Mouse (Mus musculus): ENCODE results near the gene Tmod2. TPM values are rescaled to one million over a fixed set of nuclear protein-coding genes. Genes with fewer than 3 reads are reported as not detected.
"Not testable (repeated sequence)": the region's sequence is repeated elsewhere in the genome, so short reads cannot be mapped to it uniquely, and the experiment has no call there.

Tmod2 gene
- polyA plus RNA-seq, 1 experiment from 2014 or later, result 5.2 TPM

DNA sequence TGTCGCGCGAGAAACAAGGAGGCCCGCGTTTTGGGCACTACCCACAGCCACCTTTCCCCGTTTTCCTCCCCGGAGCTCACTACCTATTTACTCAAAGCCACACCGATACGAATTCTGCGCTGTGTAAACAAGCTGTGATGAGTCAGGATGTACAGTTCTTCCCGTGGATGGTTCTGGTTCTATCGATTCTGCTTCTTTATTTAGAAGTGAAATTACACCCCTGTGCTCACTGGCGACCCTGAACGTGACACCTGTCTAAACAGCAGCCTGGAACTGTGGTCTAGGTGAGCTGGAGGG, 15.1 kb upstream of the Tmod2 start:
- H3K27me3 ChIP-seq, result peaks cover 4% of the 10 kb centered on the region; the same call in 1 of the 2 replicates
- no peak for ATAC-seq (replicated peaks; ENCODE audit: insufficient number of reproducible peaks, insufficient read depth, low FRiP score, low read depth)
- H3K4me2 ChIP-seq, result peak overlapping the region; percentile 84
- peak overlapping the region; percentile 74 for H3K9ac ChIP-seq
- H3K36me3 ChIP-seq, result no peaks in the 10 kb centered on the region
- 0 out of 2 replicates have a peak, but pooled peaks cover 10% of the 10 kb centered on the region for H3K4me1 ChIP-seq (replicated peaks)
- H3K4me3 ChIP-seq, result peak overlapping the region; percentile 69
- no peaks in the 10 kb centered on the region for H3K9me3 ChIP-seq (replicated peaks)
- H3K27ac ChIP-seq, result peak overlapping the region; percentile 73; the same call in 1 of the 2 replicates
- 2% methylated on average over 14 of the region's 14 CpGs for WGBS

DNA sequence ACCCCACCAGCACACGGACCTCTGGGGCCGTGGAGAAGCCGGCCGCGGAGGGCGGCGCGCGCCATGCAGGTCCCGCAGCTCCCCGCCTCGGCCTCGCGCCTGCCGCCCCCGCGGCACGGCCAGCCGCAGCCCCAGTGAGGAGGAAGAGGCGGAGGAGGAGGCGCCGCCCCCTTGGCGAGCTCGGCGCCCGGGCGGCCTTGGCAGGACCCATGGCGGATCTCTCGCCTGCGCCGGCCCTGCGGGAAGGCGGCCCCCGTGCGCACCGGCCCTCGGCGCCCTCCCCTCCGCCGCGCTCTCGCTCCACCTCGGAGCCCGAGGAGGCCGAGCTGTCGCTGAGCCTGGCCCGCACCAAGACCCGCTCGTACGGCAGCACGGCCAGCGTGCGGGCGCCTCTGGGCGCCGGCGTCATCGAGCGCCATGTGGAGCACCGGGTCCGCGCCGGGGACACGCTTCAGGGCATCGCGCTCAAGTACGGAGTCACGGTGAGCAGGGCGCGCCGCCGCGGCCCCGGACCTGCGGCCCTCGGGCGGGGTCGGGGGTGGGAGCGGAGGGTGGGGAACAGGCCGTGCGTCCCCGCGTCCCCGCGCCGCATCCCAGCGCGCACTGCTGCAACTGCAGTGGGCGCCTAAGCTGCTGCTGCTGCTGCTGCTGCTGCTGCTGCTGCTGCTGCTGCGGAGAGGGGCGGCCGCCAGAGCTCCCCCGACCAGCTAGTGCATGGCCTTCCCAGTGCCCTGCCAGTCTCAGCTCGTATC, 14.6 kb upstream of the Tmod2 start, which contains the start of gene Lysmd2:
Gene Lysmd2, plus strand, starts transcription at position 186 of the 752 bp plus-strand sequence.
- Histone ChIP-seq H3K9ac (peak within 1 kb of the TSS; percentile 74), H3K4me2 (peak within 1 kb of the TSS; percentile 84), H3K4me3 (peak within 1 kb of the TSS; percentile 69), H3K9me3 (replicated peaks) (no peaks in the 10 kb centered on the region), H3K4me1 (replicated peaks) (0 out of 2 replicates have a peak, but pooled peaks cover 7% of the 10 kb centered on the region), H3K27ac (peak within 1 kb of the TSS; percentile 73), H3K36me3 (no peaks in the 10 kb centered on the region), H3K27me3 (peaks cover 4% of the 10 kb centered on the region; the same call in 1 of the 2 replicates)
- under 1% methylated on average over 84 of the region's 94 CpGs for WGBS
- ATAC-seq (replicated peaks; ENCODE audit: insufficient number of reproducible peaks, insufficient read depth, low FRiP score, low read depth), result peak; percentile 89

DNA sequence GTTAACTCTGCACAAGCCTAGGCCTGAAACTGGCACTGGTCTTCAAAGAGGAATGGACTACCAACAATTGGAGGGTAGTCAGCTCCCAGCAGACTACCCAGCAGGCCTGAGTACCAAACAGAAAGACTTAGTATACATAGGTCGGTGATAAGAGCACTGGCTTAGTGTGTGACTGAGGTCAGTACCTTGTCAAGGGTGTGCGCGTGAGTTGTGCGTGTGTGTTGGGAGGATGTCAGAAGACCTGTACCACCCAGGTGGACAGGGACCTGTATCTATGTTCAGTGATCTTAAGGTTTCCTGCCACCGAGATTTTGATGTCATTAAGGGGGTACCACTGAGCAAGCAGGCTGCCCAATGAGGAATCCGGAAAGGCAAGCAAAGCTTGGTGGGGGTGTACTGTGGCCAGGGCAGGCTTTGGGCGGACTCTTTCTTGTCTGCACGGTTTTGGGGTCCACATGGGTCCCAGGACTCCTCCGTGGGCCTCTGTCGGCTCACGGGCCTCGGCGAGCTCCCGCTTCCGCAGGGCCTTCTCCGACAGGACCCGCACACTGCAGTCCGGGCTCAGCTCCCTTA, 13.9 kb upstream of the Tmod2 start:
- H3K4me3 ChIP-seq, result peak overlapping the region; percentile 69
- ATAC-seq (replicated peaks; ENCODE audit: insufficient number of reproducible peaks, insufficient read depth, low FRiP score, low read depth), result peak; percentile 57
- peak overlapping the region; percentile 84 for H3K4me2 ChIP-seq
- H3K27me3 ChIP-seq, result peaks cover 4% of the 10 kb centered on the region; the same call in 1 of the 2 replicates
- no peaks in the 10 kb centered on the region for H3K36me3 ChIP-seq
- H3K9me3 ChIP-seq (replicated peaks), result no peaks in the 10 kb centered on the region
- H3K4me1 ChIP-seq (replicated peaks), result 0 out of 2 replicates have a peak, but pooled peaks cover 4% of the 10 kb centered on the region
- peak overlapping the region; percentile 73 for H3K27ac ChIP-seq
- WGBS, result 16% methylated on average over 18 of the region's 18 CpGs
- peak overlapping the region; percentile 74 for H3K9ac ChIP-seq

DNA sequence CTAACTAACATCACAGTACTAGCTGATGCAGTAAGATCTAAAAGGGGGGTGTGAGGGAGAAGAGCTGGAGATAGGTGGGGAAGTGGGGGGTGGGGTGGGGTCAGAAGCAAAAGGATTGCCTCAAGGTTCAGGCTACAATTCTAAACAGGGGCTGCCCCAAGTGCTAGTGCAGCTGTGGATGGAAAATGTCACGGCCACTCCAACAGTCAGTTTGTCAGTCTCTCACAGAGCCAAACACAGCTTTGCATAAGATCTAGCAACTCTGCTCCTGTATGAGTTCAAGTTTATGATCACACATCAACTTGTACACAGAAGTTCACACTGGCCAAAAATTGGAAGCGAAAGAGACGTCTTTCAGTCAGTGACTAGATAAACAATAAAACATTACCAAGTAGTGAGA, 10.3 kb upstream of the Tmod2 start:
- 0 out of 2 replicates have a peak, but pooled peaks cover 4% of the 10 kb centered on the region for H3K4me1 ChIP-seq (replicated peaks)
- H3K4me3 ChIP-seq, result no peak overlapping the region
- H3K9ac ChIP-seq, result no peak overlapping the region
- no peak overlapping the region for H3K27ac ChIP-seq
- H3K27me3 ChIP-seq, result peaks cover 4% of the 10 kb centered on the region; the same call in 1 of the 2 replicates
- 68% methylated on average over 3 of the region's 3 CpGs for WGBS
- H3K4me2 ChIP-seq, result no peak overlapping the region
- no peaks in the 10 kb centered on the region for H3K36me3 ChIP-seq
- no peaks in the 10 kb centered on the region for H3K9me3 ChIP-seq (replicated peaks)
- no peak for ATAC-seq (replicated peaks; ENCODE audit: insufficient number of reproducible peaks, insufficient read depth, low FRiP score, low read depth)

DNA sequence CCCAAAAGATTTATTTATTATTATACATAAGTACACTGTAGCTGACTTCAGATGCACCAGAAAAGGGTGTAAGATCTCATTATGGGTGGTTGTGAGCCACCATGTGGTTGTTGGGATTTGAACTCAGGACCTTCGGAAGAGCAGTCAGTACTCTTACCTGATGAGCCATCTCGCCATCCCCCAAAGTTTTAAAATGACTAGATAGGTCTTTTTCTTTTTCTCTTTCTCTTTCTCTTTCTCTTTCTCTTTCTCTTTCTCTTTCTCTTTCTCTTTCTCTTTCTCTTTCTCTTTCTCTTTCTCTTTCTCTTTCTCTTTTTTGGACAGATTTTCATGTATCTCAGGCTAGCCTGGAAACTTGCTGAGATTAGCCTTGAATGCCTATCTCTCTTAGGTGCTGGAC, 8.6 kb upstream of the Tmod2 start:
- H3K4me2 ChIP-seq; H3K9ac ChIP-seq; H3K9me3 ChIP-seq (replicated peaks); H3K36me3 ChIP-seq; ATAC-seq (replicated peaks; ENCODE audit: insufficient number of reproducible peaks, insufficient read depth, low FRiP score, low read depth); H3K27me3 ChIP-seq; H3K4me3 ChIP-seq; H3K27ac ChIP-seq; H3K4me1 ChIP-seq (replicated peaks): not testable (repeated sequence)
- WGBS, result 93% methylated on average over 2 of the region's 2 CpGs

DNA sequence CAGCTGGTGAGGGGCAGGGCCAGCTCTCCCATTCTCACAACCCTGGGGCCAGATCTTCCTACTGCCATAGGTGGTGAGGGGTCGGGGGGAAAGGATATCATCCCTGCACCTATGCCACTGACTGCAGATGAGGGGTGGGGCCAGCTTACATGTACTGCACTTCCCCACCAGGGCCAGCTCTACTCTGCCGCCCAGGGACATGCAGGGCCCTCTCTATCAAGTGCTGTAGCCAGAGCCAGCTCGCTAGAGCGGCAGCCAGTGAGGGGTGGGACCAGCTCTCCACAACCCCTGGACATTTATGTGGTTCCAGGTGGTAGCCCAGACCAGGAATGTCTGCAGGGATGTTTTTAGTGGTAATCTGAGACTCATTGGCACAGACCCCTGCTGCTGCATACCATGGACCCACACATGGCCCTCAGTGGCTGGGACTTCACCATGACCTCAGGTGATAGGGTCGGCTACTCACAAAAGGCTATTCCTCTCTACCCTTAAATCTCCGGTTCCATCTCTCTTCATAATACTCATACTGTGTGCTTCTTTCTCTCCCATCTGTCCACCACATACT, 7.8 kb upstream of the Tmod2 start:
- Histone ChIP-seq H3K4me3 (no peak overlapping the region), H3K4me1 (replicated peaks) (no peaks in the 10 kb centered on the region), H3K9ac (no peak overlapping the region), H3K27me3 (no peaks in the 10 kb centered on the region), H3K27ac (no peak overlapping the region), H3K4me2 (no peak overlapping the region), H3K9me3 (replicated peaks) (no peaks in the 10 kb centered on the region), H3K36me3 (no peaks in the 10 kb centered on the region)
- no peak for ATAC-seq (replicated peaks; ENCODE audit: insufficient number of reproducible peaks, insufficient read depth, low FRiP score, low read depth)
- 74% methylated on average over 6 of the region's 6 CpGs for WGBS

DNA sequence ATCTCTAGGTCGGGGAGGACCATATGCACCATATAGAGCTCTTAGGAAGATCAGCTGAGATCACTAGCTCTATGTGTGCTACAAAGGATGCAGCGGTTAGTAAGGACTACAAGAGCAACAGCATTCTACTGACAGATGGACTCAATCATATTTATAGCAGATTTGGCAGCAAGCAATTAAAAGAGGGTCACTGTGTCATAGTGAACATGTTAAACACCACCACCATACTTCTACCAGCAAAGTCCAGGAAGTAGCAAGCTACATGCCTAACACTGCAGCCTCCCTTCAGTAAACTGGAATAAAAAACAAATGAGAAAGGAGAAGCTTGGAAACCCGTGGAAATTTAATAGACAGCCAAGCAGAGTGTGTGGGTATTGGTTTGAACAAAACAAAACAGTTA, 5.4 kb upstream of the Tmod2 start:
- peaks cover 3% of the 10 kb centered on the region; the same call in 1 of the 2 replicates for H3K27me3 ChIP-seq
- H3K9me3 ChIP-seq (replicated peaks), result no peaks in the 10 kb centered on the region
- WGBS, result 74% methylated on average over 3 of the region's 3 CpGs
- H3K4me3 ChIP-seq, result no peak overlapping the region
- no peaks in the 10 kb centered on the region for H3K36me3 ChIP-seq
- no peak overlapping the region for H3K4me2 ChIP-seq
- H3K9ac ChIP-seq, result no peak overlapping the region
- no peak overlapping the region for H3K27ac ChIP-seq
- no peak for ATAC-seq (replicated peaks; ENCODE audit: insufficient number of reproducible peaks, insufficient read depth, low FRiP score, low read depth)
- H3K4me1 ChIP-seq (replicated peaks), result no peaks in the 10 kb centered on the region

DNA sequence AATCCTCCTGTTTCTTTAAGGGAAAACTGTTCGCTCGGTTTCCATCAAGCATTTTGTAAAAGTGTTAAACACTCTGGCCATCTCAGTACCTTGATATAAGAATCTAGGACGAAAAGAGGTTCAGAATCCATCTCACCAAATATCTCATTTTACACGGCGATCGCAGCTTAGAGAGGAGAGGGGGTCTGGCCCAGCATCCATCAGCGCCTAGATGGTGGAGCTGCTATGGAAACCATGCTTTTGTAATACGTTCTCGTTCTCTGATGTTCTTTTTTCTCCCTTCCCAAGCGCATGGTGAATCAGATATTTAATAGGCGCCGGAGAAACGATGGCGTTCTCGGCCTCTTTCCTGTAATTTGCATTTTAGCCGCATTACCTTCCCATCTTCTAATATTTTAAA, 1.2 kb downstream of the Tmod2 start:
- no peak overlapping the region for H3K9ac ChIP-seq
- H3K27me3 ChIP-seq, result peaks cover 19% of the 10 kb centered on the region; the same call in 1 of the 2 replicates
- peak overlapping the region; percentile 94 for H3K4me2 ChIP-seq
- 24% methylated on average over 16 of the region's 16 CpGs for WGBS
- H3K4me1 ChIP-seq (replicated peaks), result no peaks in the 10 kb centered on the region; the same call in 1 of the 2 replicates
- peak overlapping the region; percentile 60 for H3K4me3 ChIP-seq
- H3K27ac ChIP-seq, result no peak overlapping the region
- H3K36me3 ChIP-seq, result no peaks in the 10 kb centered on the region
- no peaks in the 10 kb centered on the region for H3K9me3 ChIP-seq (replicated peaks)
- no peak for ATAC-seq (replicated peaks; ENCODE audit: insufficient number of reproducible peaks, insufficient read depth, low FRiP score, low read depth)

DNA sequence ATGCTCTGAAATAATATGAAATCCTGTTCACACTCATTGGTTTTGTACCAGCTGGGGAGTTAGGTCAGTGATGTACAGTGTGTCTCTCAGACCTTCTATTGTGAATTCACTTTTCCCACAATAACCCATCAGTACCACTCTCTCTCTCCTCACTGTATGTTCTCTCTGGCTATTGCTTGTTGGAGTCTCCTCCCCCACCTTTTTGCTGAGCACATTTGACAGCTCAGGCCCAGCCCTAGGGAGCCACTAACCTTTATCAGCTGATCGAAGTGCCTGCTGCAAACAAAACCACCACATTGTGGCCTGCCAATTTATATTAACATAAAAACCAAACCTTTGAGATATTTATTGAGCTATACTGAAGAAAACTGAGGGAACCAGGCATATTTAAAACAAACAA, 1.6 kb downstream of the Tmod2 start:
- peaks cover 19% of the 10 kb centered on the region; the same call in 1 of the 2 replicates for H3K27me3 ChIP-seq
- H3K4me3 ChIP-seq, result no peak overlapping the region
- no peak for ATAC-seq (replicated peaks; ENCODE audit: insufficient number of reproducible peaks, insufficient read depth, low FRiP score, low read depth)
- no peaks in the 10 kb centered on the region for H3K9me3 ChIP-seq (replicated peaks)
- H3K4me2 ChIP-seq, result no peak overlapping the region
- no peaks in the 10 kb centered on the region for H3K36me3 ChIP-seq
- H3K4me1 ChIP-seq (replicated peaks), result no peaks in the 10 kb centered on the region; the same call in 1 of the 2 replicates
- WGBS, result 42% methylated on average over 1 of the region's 1 CpGs
- no peak overlapping the region for H3K9ac ChIP-seq
- H3K27ac ChIP-seq, result no peak overlapping the region

DNA sequence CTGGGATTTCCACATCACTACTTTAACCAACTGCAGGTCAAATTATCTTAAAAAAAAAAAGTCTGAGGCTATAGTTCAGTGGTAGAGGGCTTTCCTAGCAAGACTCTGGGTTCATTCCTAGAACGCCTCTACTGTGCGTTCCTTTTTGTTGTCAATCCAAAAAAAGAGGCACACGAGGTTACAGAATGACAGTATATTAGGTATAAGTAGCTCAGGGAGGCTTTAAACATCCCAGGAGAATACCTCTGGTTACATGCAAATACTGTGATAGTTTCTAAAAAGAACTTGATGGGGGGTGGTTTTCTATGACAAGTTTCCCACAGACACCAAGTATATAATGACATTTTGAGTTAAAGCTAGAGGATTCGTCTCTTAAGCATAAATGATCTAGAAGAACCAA, 3.6 kb downstream of the Tmod2 start:
- Histone ChIP-seq H3K4me3 (no peak overlapping the region), H3K36me3 (no peaks in the 10 kb centered on the region), H3K4me1 (replicated peaks) (no peaks in the 10 kb centered on the region; the same call in 1 of the 2 replicates), H3K4me2 (no peak overlapping the region), H3K27ac (no peak overlapping the region), H3K9ac (no peak overlapping the region), H3K27me3 (peaks cover 16% of the 10 kb centered on the region; the same call in 1 of the 2 replicates), H3K9me3 (replicated peaks) (no peaks in the 10 kb centered on the region)
- ATAC-seq (replicated peaks; ENCODE audit: insufficient number of reproducible peaks, insufficient read depth, low FRiP score, low read depth), result no peak
- 90% methylated on average over 4 of the region's 4 CpGs for WGBS

DNA sequence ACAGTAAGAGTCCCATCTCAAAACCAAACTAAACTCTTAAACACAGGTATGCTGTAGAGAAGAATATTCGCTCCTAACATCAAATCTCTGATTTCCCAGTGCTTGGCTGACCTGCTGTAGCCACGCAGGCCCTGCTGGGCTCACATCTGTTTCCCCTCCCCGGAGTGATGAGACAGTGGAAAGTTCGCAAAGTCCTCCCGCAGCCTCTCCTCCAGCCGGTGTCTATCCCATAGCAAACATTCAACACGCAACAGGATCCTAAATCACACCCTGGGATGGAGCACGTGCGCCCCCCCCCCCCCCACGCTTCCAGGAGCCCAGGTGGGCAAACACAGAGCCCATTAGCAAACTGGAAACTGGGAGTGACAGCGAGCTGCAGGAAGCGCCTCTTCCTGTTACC, 9.6 kb downstream of the Tmod2 start:
- H3K4me2 ChIP-seq, result 0 out of 2 replicates have a peak overlapping the region, but pooled peaks have one; percentile 20
- H3K9me3 ChIP-seq (replicated peaks), result no peaks in the 10 kb centered on the region
- H3K36me3 ChIP-seq, result no peaks in the 10 kb centered on the region
- peaks cover 16% of the 10 kb centered on the region for H3K4me1 ChIP-seq (replicated peaks)
- no peak overlapping the region for H3K4me3 ChIP-seq
- WGBS, result 32% methylated on average over 12 of the region's 12 CpGs
- 0 out of 2 replicates have a peak, but pooled peaks have one; percentile 47 for ATAC-seq (replicated peaks; ENCODE audit: insufficient number of reproducible peaks, insufficient read depth, low FRiP score, low read depth)
- H3K27ac ChIP-seq, result no peak overlapping the region
- no peaks in the 10 kb centered on the region for H3K27me3 ChIP-seq
- H3K9ac ChIP-seq, result no peak overlapping the region

Measured in heart, embryonic 15.5 days (tissue).